Mouse (Mus musculus): Measurements from ENCODE around the gene Ccdc153. TPM values are rescaled to one million over a fixed set of nuclear protein-coding genes. Genes with fewer than 3 reads are reported as not detected.

Gene Ccdc153
- polyA plus RNA-seq, 1 experiment = not detected

- Histone ChIP-seq H3K27me3 (replicated peaks; ENCODE audit: control insufficient read depth, insufficient read depth, low read length) (no peaks in the 10 kb centered on the region), H3K27ac (ENCODE audit: insufficient read depth, low read depth, low read length) (no peak overlapping the region), H3K4me1 (ENCODE audit: control insufficient read depth, insufficient read depth, low read length) (peaks cover 4% of the 10 kb centered on the region; the same call in 1 of the 2 replicates), H3K4me3 (ENCODE audit: insufficient read depth, low read depth, low read length) (no peak overlapping the region), H3K36me3 (ENCODE audit: control insufficient read depth, insufficient read depth, low read length) (no peaks in the 10 kb centered on the region)
- TF ChIP-seq POLR2A (IDR thresholded peaks at IDR 0.05; ENCODE audit: low read depth, low read length) (no peak), CTCF (conservative IDR thresholded peaks at IDR 0.05; ENCODE audit: insufficient read depth, insufficient read length, low read depth, low read length) (no peak)
- DNase-seq = no peak
- WGBS = 71% methylated on average over 8 of the region's 8 CpGs
These were observed 15.7 kb downstream of the Ccdc153 start for GRCm38 (mm10) chr9:44256213-44256612.

- H3K27me3 ChIP-seq (replicated peaks; ENCODE audit: control insufficient read depth, insufficient read depth, low read length) = no peaks in the 10 kb centered on the region
- no peak overlapping the region for H3K4me3 ChIP-seq (ENCODE audit: insufficient read depth, low read depth, low read length)
- no peak for DNase-seq
These were observed 18.5 kb downstream of the Ccdc153 start for GRCm38 (mm10) chr9:44259014-44259413.

GRCm38 (mm10) chr9:44261388-44261787 is 20.9 kb downstream of the Ccdc153 start:
- no peaks in the 10 kb centered on the region for H3K36me3 ChIP-seq (ENCODE audit: control insufficient read depth, insufficient read depth, low read length)
- no peak for TF ChIP-seq CTCF (conservative IDR thresholded peaks at IDR 0.05; ENCODE audit: insufficient read depth, insufficient read length, low read depth, low read length)
- no peak for TF ChIP-seq POLR2A (IDR thresholded peaks at IDR 0.05; ENCODE audit: low read depth, low read length)
- WGBS = 92% methylated on average over 14 of the region's 14 CpGs
- H3K27ac ChIP-seq (ENCODE audit: insufficient read depth, low read depth, low read length) = no peak overlapping the region
- H3K4me3 ChIP-seq (ENCODE audit: insufficient read depth, low read depth, low read length) = no peak overlapping the region
- no peaks in the 10 kb centered on the region; the same call in 1 of the 2 replicates for H3K4me1 ChIP-seq (ENCODE audit: control insufficient read depth, insufficient read depth, low read length)
- no peak for DNase-seq
- no peaks in the 10 kb centered on the region for H3K27me3 ChIP-seq (replicated peaks; ENCODE audit: control insufficient read depth, insufficient read depth, low read length)

More at GRCm38 (mm10) chr9:44259014-44259413, 18.5 kb downstream of the Ccdc153 start:
- Histone ChIP-seq H3K4me1 (ENCODE audit: control insufficient read depth, insufficient read depth, low read length) (no peaks in the 10 kb centered on the region), H3K36me3 (ENCODE audit: control insufficient read depth, insufficient read depth, low read length) (no peaks in the 10 kb centered on the region), H3K27ac (ENCODE audit: insufficient read depth, low read depth, low read length) (no peak overlapping the region)
- WGBS = 90% methylated on average over 10 of the region's 10 CpGs
- no peak for TF ChIP-seq CTCF (conservative IDR thresholded peaks at IDR 0.05; ENCODE audit: insufficient read depth, insufficient read length, low read depth, low read length)
- no peak for TF ChIP-seq POLR2A (IDR thresholded peaks at IDR 0.05; ENCODE audit: low read depth, low read length)

- no peaks in the 10 kb centered on the region for H3K27me3 ChIP-seq (replicated peaks; ENCODE audit: control insufficient read depth, insufficient read depth, low read length)
- no peak for DNase-seq
- H3K27ac ChIP-seq (ENCODE audit: insufficient read depth, low read depth, low read length) = no peak overlapping the region
- WGBS = 71% methylated on average over 8 of the region's 8 CpGs
- no peak overlapping the region for H3K4me3 ChIP-seq (ENCODE audit: insufficient read depth, low read depth, low read length)
- TF ChIP-seq CTCF (conservative IDR thresholded peaks at IDR 0.05; ENCODE audit: insufficient read depth, insufficient read length, low read depth, low read length) = no peak
- no peak for TF ChIP-seq POLR2A (IDR thresholded peaks at IDR 0.05; ENCODE audit: low read depth, low read length)
- H3K36me3 ChIP-seq (ENCODE audit: control insufficient read depth, insufficient read depth, low read length) = no peaks in the 10 kb centered on the region
- H3K4me1 ChIP-seq (ENCODE audit: control insufficient read depth, insufficient read depth, low read length) = peaks cover 8% of the 10 kb centered on the region; the same call in 1 of the 2 replicates
These were observed 26.2 kb downstream of the Ccdc153 start for GRCm38 (mm10) chr9:44266478-44267226.

- no peaks in the 10 kb centered on the region for H3K27me3 ChIP-seq (replicated peaks; ENCODE audit: control insufficient read depth, insufficient read depth, low read length)
- peaks cover 8% of the 10 kb centered on the region; the same call in 1 of the 2 replicates for H3K4me1 ChIP-seq (ENCODE audit: control insufficient read depth, insufficient read depth, low read length)
- H3K36me3 ChIP-seq (ENCODE audit: control insufficient read depth, insufficient read depth, low read length) = no peaks in the 10 kb centered on the region
- TF ChIP-seq POLR2A (IDR thresholded peaks at IDR 0.05; ENCODE audit: low read depth, low read length) (peak; percentile 40), CTCF (conservative IDR thresholded peaks at IDR 0.05; ENCODE audit: insufficient read depth, insufficient read length, low read depth, low read length) (peak; percentile 36)
- H3K4me3 ChIP-seq (ENCODE audit: insufficient read depth, low read depth, low read length) = peak overlapping the region; percentile 66
- 7% methylated on average over 23 of the region's 23 CpGs for WGBS
- DNase-seq = peak; percentile 45
- peak overlapping the region; percentile 72 for H3K27ac ChIP-seq (ENCODE audit: insufficient read depth, low read depth, low read length)
These were observed 27.0 kb downstream of the Ccdc153 start for GRCm38 (mm10) chr9:44267319-44268026.

- peak overlapping the region; percentile 66 for H3K4me3 ChIP-seq (ENCODE audit: insufficient read depth, low read depth, low read length)
- 4% methylated on average over 28 of the region's 28 CpGs for WGBS
- TF ChIP-seq POLR2A (IDR thresholded peaks at IDR 0.05; ENCODE audit: low read depth, low read length) = no peak
- TF ChIP-seq CTCF (conservative IDR thresholded peaks at IDR 0.05; ENCODE audit: insufficient read depth, insufficient read length, low read depth, low read length) = peak; percentile 69
- no peaks in the 10 kb centered on the region for H3K27me3 ChIP-seq (replicated peaks; ENCODE audit: control insufficient read depth, insufficient read depth, low read length)
- no peaks in the 10 kb centered on the region for H3K36me3 ChIP-seq (ENCODE audit: control insufficient read depth, insufficient read depth, low read length)
- H3K4me1 ChIP-seq (ENCODE audit: control insufficient read depth, insufficient read depth, low read length) = peaks cover 8% of the 10 kb centered on the region; the same call in 1 of the 2 replicates
- peak overlapping the region; percentile 72 for H3K27ac ChIP-seq (ENCODE audit: insufficient read depth, low read depth, low read length)
- peak; percentile 96 for DNase-seq
These were observed 27.5 kb downstream of the Ccdc153 start for GRCm38 (mm10) chr9:44268027-44268360.

- 55% methylated on average over 6 of the region's 6 CpGs for WGBS
- no peaks in the 10 kb centered on the region for H3K27me3 ChIP-seq (replicated peaks; ENCODE audit: control insufficient read depth, insufficient read depth, low read length)
- H3K4me3 ChIP-seq (ENCODE audit: insufficient read depth, low read depth, low read length) = peak within 1 kb of the TSS; percentile 66
- TF ChIP-seq POLR2A (IDR thresholded peaks at IDR 0.05; ENCODE audit: low read depth, low read length) (no peak), CTCF (conservative IDR thresholded peaks at IDR 0.05; ENCODE audit: insufficient read depth, insufficient read length, low read depth, low read length) (no peak)
- peak; percentile 27 for DNase-seq
- peaks cover 8% of the 10 kb centered on the region; the same call in 1 of the 2 replicates for H3K4me1 ChIP-seq (ENCODE audit: control insufficient read depth, insufficient read depth, low read length)
- H3K27ac ChIP-seq (ENCODE audit: insufficient read depth, low read depth, low read length) = peak within 1 kb of the TSS; percentile 72
- no peaks in the 10 kb centered on the region for H3K36me3 ChIP-seq (ENCODE audit: control insufficient read depth, insufficient read depth, low read length)
These were observed 28.0 kb downstream of the Ccdc153 start, which contains the start of gene Nlrx1 for GRCm38 (mm10) chr9:44268432-44268831. Gene Nlrx1, minus strand, starts transcription at chr9:44268599.
